Mouse (Mus musculus) forebrain, embryonic 12.5 days (tissue): ENCODE data around the gene Fxyd1. TPM values are rescaled to one million over a fixed set of nuclear protein-coding genes. Genes with fewer than 3 reads are reported as not detected.

Experiments
- microRNA-seq: library from miRNA; unstranded; fragments of <30 nt; microRNA quantifications from one replicate; pipeline ENCODE4, GENCODE M21; 2017
- polyA plus RNA-seq: library from polyadenylated mRNA; unstranded; fragments of >200 nt; fragmentation: Nextera tagmentation; extraction: Ambion mirVana; gene quantifications from 2 replicates; pipeline ENCODE4 v1.2.1, GENCODE M21; 2016

The Fxyd1 gene
- polyA plus RNA-seq, 1 experiment from 2014 or later, result 6.5 TPM

Small RNA genes lying within 50 kb of the gene (microRNA-seq; reads per million reads assigned to microRNA genes)
- gene Mir7050, result not detected

Other genes with a start within 250 kb of the Fxyd1 start
- not detected in 2 replicates for gene Ffar2, start 233.4 kb downstream of the Fxyd1 start, polyA plus RNA-seq
- not detected in 2 replicates for gene Ffar3, start 201.0 kb downstream of the Fxyd1 start, polyA plus RNA-seq
- not detected in 2 replicates for gene Ffar1, start 195.6 kb downstream of the Fxyd1 start, polyA plus RNA-seq
- gene Cd22, start 176.9 kb downstream of the Fxyd1 start, polyA plus RNA-seq, result not detected in 2 replicates
- gene Mag, start 142.3 kb downstream of the Fxyd1 start, polyA plus RNA-seq, result 0.13 and 0.34 TPM in 2 replicates
- not detected in 2 replicates for gene Hamp2, start 132.5 kb downstream of the Fxyd1 start, polyA plus RNA-seq
- gene Hamp, start 113.2 kb downstream of the Fxyd1 start, polyA plus RNA-seq, result not detected in 2 replicates
- gene Usf2, start 100.4 kb downstream of the Fxyd1 start, polyA plus RNA-seq, result 26.4 and 27.3 TPM in 2 replicates
- 24.1 and 26.4 TPM in 2 replicates for gene Lsr, start 83.7 kb downstream of the Fxyd1 start, polyA plus RNA-seq
- gene Fam187b, start 83.4 kb downstream of the Fxyd1 start, polyA plus RNA-seq, result 0.82 and 1.2 TPM in 2 replicates
- 7.6 and 9.2 TPM in 2 replicates for gene Fxyd5, start 14.7 kb downstream of the Fxyd1 start, polyA plus RNA-seq
- 10.5 and 14.3 TPM in 2 replicates for gene Fxyd7, start 5.7 kb downstream of the Fxyd1 start, polyA plus RNA-seq
- gene Lgi4, start 2.1 kb upstream of the Fxyd1 start, polyA plus RNA-seq, result 0.29 and 0.37 TPM in 2 replicates
- 1.1 and 1.3 TPM in 2 replicates for gene Fxyd3, start 19.5 kb upstream of the Fxyd1 start, polyA plus RNA-seq
- gene Hpn, start 58.1 kb upstream of the Fxyd1 start, polyA plus RNA-seq, result 0.49 and 0.67 TPM in 2 replicates
- gene Scn1b, start 69.8 kb upstream of the Fxyd1 start, polyA plus RNA-seq, result 1.1 and 1.3 TPM in 2 replicates
- gene Gramd1a, start 98.7 kb upstream of the Fxyd1 start, polyA plus RNA-seq, result 155 and 174 TPM in 2 replicates
- gene Scgb2b2, start 233.3 kb upstream of the Fxyd1 start, polyA plus RNA-seq, result not detected in 2 replicates
- gene Scgb1b2, start 234.6 kb upstream of the Fxyd1 start, polyA plus RNA-seq, result not detected in 2 replicates